Mouse (Mus musculus) lung, adult 10 weeks (tissue): ENCODE measurements around the gene Tmem186. TPM values are rescaled to one million over a fixed set of nuclear protein-coding genes. Genes with fewer than 3 reads are reported as not detected.

ENCODE experiments used
- polyA plus RNA-seq: library from polyadenylated mRNA; stranded (reverse); fragments of 350-450 nt; fragmentation: Illumina TruSeq; extraction: RNeasy Lipid Tissue Mini Kit (QIAGEN cat#74804); gene quantifications from one replicate; pipeline ENCODE4 v1.2.3, GENCODE M21; 2014; ENCODE audit warnings: low read depth, low replicate concordance; ENCODE audit not compliant: insufficient read depth

The Tmem186 gene
- polyA plus RNA-seq, result 5.5 TPM

GRCm38 (mm10) chr16:8637217-8638051 lies at the start of gene Tmem186, which contains the start of gene Pmm2:
Gene Tmem186 (minus strand): TSS chr16:8637712.
Gene Pmm2 (plus strand): TSS chr16:8637674.

GRCm38 (mm10) chr16:8680470-8680869 lies 43.0 kb upstream of the Tmem186 start, which contains the start of gene Gm5767:
Gene Gm5767 (plus strand): TSS chr16:8680770.

GRCm38 (mm10) chr16:8671551-8672349 lies 34.2 kb upstream of the Tmem186 start, which contains the start of gene Carhsp1:
Gene Carhsp1 (minus strand): TSS chr16:8672155.

Other genes starting within 250 kb of the Tmem186 start
- not detected for gene Tmem114, start 212.6 kb downstream of the Tmem186 start, polyA plus RNA-seq
- 11.2 TPM for gene Mettl22, start 166.9 kb downstream of the Tmem186 start, polyA plus RNA-seq
- gene Abat, start 124.3 kb downstream of the Tmem186 start, polyA plus RNA-seq, result 1.7 TPM
- gene Pmm2, start within 50 bp of the Tmem186 start, polyA plus RNA-seq, result 23.4 TPM
- 68.5 TPM for gene Carhsp1, start 34.4 kb upstream of the Tmem186 start, polyA plus RNA-seq
- gene Gm5767, start 43.1 kb upstream of the Tmem186 start, polyA plus RNA-seq, result not detected
- gene Usp7, start 154.6 kb upstream of the Tmem186 start, polyA plus RNA-seq, result 28.1 TPM
- 26.7 TPM for gene 1810013L24Rik, start 192.4 kb upstream of the Tmem186 start, polyA plus RNA-seq